Mouse (Mus musculus) kidney, embryonic 16.5 days (tissue): ENCODE results near the gene Snx29. TPM values are rescaled to one million over a fixed set of nuclear protein-coding genes. Genes with fewer than 3 reads are reported as not detected.
"Not testable (repeated sequence)": the region's sequence is repeated elsewhere in the genome, so short reads cannot be mapped to it uniquely, and the experiment has no call there.

Source experiments
- ATAC-seq: fragments of 200-750 bp; cut with Nextera tagmentation; 2 replicates; pipeline ENCODE4 v1.8.0; 2017; ENCODE audit warnings: moderate TSS enrichment; ENCODE audit not compliant: low FRiP score, low TSS enrichment
- H3K27ac ChIP-seq: fragments of 300-500 bp; sonication (generic); 2 replicates; pipeline ENCODE4 v1.5.1; 2014; ENCODE audit warnings: low read length
- H3K27me3 ChIP-seq: fragments of 300-500 bp; sonication (generic); 2 replicates; pipeline ENCODE4 v1.6.1; 2014; ENCODE audit warnings: low read length, control low read depth, mixed read lengths; ENCODE audit not compliant: insufficient read depth
- H3K36me3 ChIP-seq: fragments of 300-500 bp; sonication (generic); 2 replicates; pipeline ENCODE4 v1.6.1; 2014; ENCODE audit warnings: low read length, control low read depth, mixed read lengths; ENCODE audit not compliant: insufficient read depth
- H3K4me1 ChIP-seq: fragments of 300-500 bp; sonication (generic); 2 replicates; pipeline ENCODE4 v1.6.1; 2014; ENCODE audit warnings: low read length, control low read depth, mixed read lengths; ENCODE audit not compliant: insufficient read depth
- H3K4me2 ChIP-seq: fragments of 300-500 bp; sonication (generic); replicated peaks from 2 replicates; pipeline ENCODE4 v1.6.1; 2014; ENCODE audit warnings: low read depth, low read length
- H3K4me3 ChIP-seq: fragments of 300-500 bp; sonication (generic); 2 replicates; pipeline ENCODE4 v1.5.1; 2014; ENCODE audit warnings: mild to moderate bottlenecking, low read length
- H3K9ac ChIP-seq: fragments of 300-500 bp; sonication (generic); replicated peaks from 2 replicates; pipeline ENCODE4 v1.6.1; 2014; ENCODE audit warnings: low read length
- H3K9me3 ChIP-seq: fragments of 300-500 bp; sonication (generic); 2 replicates; pipeline ENCODE4 v1.6.1; 2016; ENCODE audit warnings: low read length, control low read depth
- WGBS: fragments of 180-500 bp; shearing (Covaris S2); extraction: QIAGEN DNeasy Blood & Tissue Kit; methylation state at CpG from one replicate; pipeline ENCODE4 v1.1.7; 2014; 5-methylcytosine and 5-hydroxymethylcytosine counted together
- polyA plus RNA-seq: library from polyadenylated mRNA; unstranded; fragments of >200 nt; fragmentation: Nextera tagmentation; extraction: Ambion mirVana; gene quantifications from 2 replicates; pipeline ENCODE4 v1.2.1, GENCODE M21; 2015

Snx29 gene
- polyA plus RNA-seq, 1 experiment from 2014 or later = 15.7 TPM

GRCm38 (mm10) chr16:11433779-11434178, 111.1 kb downstream of the Snx29 start:
- no peak overlapping the region for H3K4me3 ChIP-seq
- no peaks in the 10 kb centered on the region for H3K27me3 ChIP-seq
- H3K4me2 ChIP-seq = no peak overlapping the region
- no peaks in the 10 kb centered on the region for H3K9me3 ChIP-seq
- no peaks in the 10 kb centered on the region for H3K4me1 ChIP-seq
- H3K27ac ChIP-seq = no peak overlapping the region
- no peak overlapping the region for H3K9ac ChIP-seq
- H3K36me3 ChIP-seq = no peaks in the 10 kb centered on the region
- ATAC-seq = no peak

GRCm38 (mm10) chr16:11437641-11438040, 114.9 kb downstream of the Snx29 start:
- H3K4me1 ChIP-seq = no peaks in the 10 kb centered on the region
- no peaks in the 10 kb centered on the region for H3K9me3 ChIP-seq
- no peak overlapping the region for H3K9ac ChIP-seq
- no peak for ATAC-seq
- no peaks in the 10 kb centered on the region for H3K36me3 ChIP-seq
- 76% methylated on average over 3 of the region's 3 CpGs for WGBS
- H3K4me3 ChIP-seq = no peak overlapping the region
- H3K27ac ChIP-seq = no peak overlapping the region
- no peak overlapping the region for H3K4me2 ChIP-seq
- no peaks in the 10 kb centered on the region for H3K27me3 ChIP-seq

GRCm38 (mm10) chr16:11439417-11439816, 116.7 kb downstream of the Snx29 start:
- Histone ChIP-seq H3K9me3 (no peaks in the 10 kb centered on the region), H3K27me3 (no peaks in the 10 kb centered on the region), H3K4me2 (no peak overlapping the region), H3K4me1 (no peaks in the 10 kb centered on the region), H3K9ac (no peak overlapping the region), H3K36me3 (no peaks in the 10 kb centered on the region), H3K4me3 (no peak overlapping the region), H3K27ac (no peak overlapping the region)
- no peak for ATAC-seq
- 70% methylated on average over 6 of the region's 6 CpGs for WGBS

- WGBS = 80% methylated on average over 4 of the region's 4 CpGs
- no peak for ATAC-seq
- no peaks in the 10 kb centered on the region for H3K27me3 ChIP-seq
- H3K4me1 ChIP-seq = no peaks in the 10 kb centered on the region
- no peaks in the 10 kb centered on the region for H3K9me3 ChIP-seq
- no peak overlapping the region for H3K4me2 ChIP-seq
- no peak overlapping the region for H3K27ac ChIP-seq
- no peak overlapping the region for H3K9ac ChIP-seq
- no peaks in the 10 kb centered on the region; the same call in 1 of the 2 replicates for H3K36me3 ChIP-seq
- no peak overlapping the region for H3K4me3 ChIP-seq
Measured at GRCm38 (mm10) chr16:11441616-11442015, 118.9 kb downstream of the Snx29 start.

- Histone ChIP-seq H3K27me3 (no peaks in the 10 kb centered on the region), H3K9me3 (no peaks in the 10 kb centered on the region), H3K4me2 (no peak overlapping the region), H3K9ac (no peak overlapping the region), H3K4me1 (no peaks in the 10 kb centered on the region), H3K36me3 (peaks cover 6% of the 10 kb centered on the region; the same call in 1 of the 2 replicates), H3K4me3 (no peak overlapping the region), H3K27ac (no peak overlapping the region)
- no peak for ATAC-seq
Measured at GRCm38 (mm10) chr16:11442534-11442933, 119.8 kb downstream of the Snx29 start.

GRCm38 (mm10) chr16:11444626-11445025, 121.9 kb downstream of the Snx29 start:
- Histone ChIP-seq H3K4me3 (no peak overlapping the region), H3K27ac (no peak overlapping the region), H3K36me3 (peaks cover 10% of the 10 kb centered on the region; the same call in 1 of the 2 replicates), H3K4me2 (no peak overlapping the region), H3K27me3 (no peaks in the 10 kb centered on the region), H3K9me3 (no peaks in the 10 kb centered on the region), H3K4me1 (no peaks in the 10 kb centered on the region), H3K9ac (no peak overlapping the region)
- WGBS = 60% methylated on average over 1 of the region's 1 CpGs
- ATAC-seq = no peak

GRCm38 (mm10) chr16:11446977-11447376, 124.3 kb downstream of the Snx29 start:
- Histone ChIP-seq H3K9ac (no peak overlapping the region), H3K4me1 (no peaks in the 10 kb centered on the region), H3K4me3 (no peak overlapping the region), H3K27me3 (no peaks in the 10 kb centered on the region), H3K9me3 (no peaks in the 10 kb centered on the region), H3K36me3 (peaks cover 12% of the 10 kb centered on the region), H3K4me2 (no peak overlapping the region), H3K27ac (no peak overlapping the region)
- no peak for ATAC-seq
- 87% methylated on average over 4 of the region's 4 CpGs for WGBS

GRCm38 (mm10) chr16:11447905-11448304, 125.2 kb downstream of the Snx29 start:
- H3K4me3 ChIP-seq = no peak overlapping the region
- H3K9ac ChIP-seq = no peak overlapping the region
- no peak for ATAC-seq
- H3K27ac ChIP-seq = no peak overlapping the region
- peaks cover 21% of the 10 kb centered on the region for H3K36me3 ChIP-seq
- no peak overlapping the region for H3K4me2 ChIP-seq
- no peaks in the 10 kb centered on the region for H3K9me3 ChIP-seq
- H3K27me3 ChIP-seq = no peaks in the 10 kb centered on the region
- H3K4me1 ChIP-seq = no peaks in the 10 kb centered on the region
- WGBS = 89% methylated on average over 5 of the region's 5 CpGs

- H3K27ac ChIP-seq, H3K9me3 ChIP-seq, H3K4me1 ChIP-seq, H3K4me2 ChIP-seq, H3K27me3 ChIP-seq, ATAC-seq, H3K9ac ChIP-seq, H3K4me3 ChIP-seq: not testable (repeated sequence)
- WGBS = 96% methylated on average over 4 of the region's 4 CpGs
- peaks cover 29% of the 10 kb centered on the region for H3K36me3 ChIP-seq
Measured at GRCm38 (mm10) chr16:11448696-11449095, 126.0 kb downstream of the Snx29 start.

GRCm38 (mm10) chr16:11449344-11449743, 126.6 kb downstream of the Snx29 start:
- WGBS = 76% methylated on average over 4 of the region's 4 CpGs

GRCm38 (mm10) chr16:11450626-11451025, 127.9 kb downstream of the Snx29 start:
- no peak overlapping the region for H3K4me3 ChIP-seq
- no peak for ATAC-seq
- H3K27me3 ChIP-seq = no peaks in the 10 kb centered on the region
- H3K4me1 ChIP-seq = no peaks in the 10 kb centered on the region
- no peak overlapping the region for H3K4me2 ChIP-seq
- H3K9ac ChIP-seq = no peak overlapping the region
- no peak overlapping the region for H3K27ac ChIP-seq
- H3K9me3 ChIP-seq = no peaks in the 10 kb centered on the region
- peaks cover 33% of the 10 kb centered on the region for H3K36me3 ChIP-seq
- WGBS = 74% methylated on average over 4 of the region's 4 CpGs

More at GRCm38 (mm10) chr16:11449344-11449743, 126.6 kb downstream of the Snx29 start:
- Histone ChIP-seq H3K27ac (no peak overlapping the region), H3K4me1 (no peaks in the 10 kb centered on the region), H3K9ac (no peak overlapping the region), H3K9me3 (no peaks in the 10 kb centered on the region), H3K4me2 (no peak overlapping the region), H3K36me3 (peaks cover 30% of the 10 kb centered on the region), H3K27me3 (no peaks in the 10 kb centered on the region), H3K4me3 (no peak overlapping the region)
- ATAC-seq = no peak
